Mouse (Mus musculus) brain, embryonic 18.5 days (tissue): Measurements from ENCODE around the gene Gm21094.
"Not testable (repeated sequence)": the region's sequence is repeated elsewhere in the genome, so short reads cannot be mapped to it uniquely, and the experiment has no call there.

Experiments
- DNase-seq: peaks from one replicate; pipeline ENCODE4 v3.0.0-alpha.2; 2012; ENCODE audit warnings: low read depth, low spot score

Gm21094 gene

DNA sequence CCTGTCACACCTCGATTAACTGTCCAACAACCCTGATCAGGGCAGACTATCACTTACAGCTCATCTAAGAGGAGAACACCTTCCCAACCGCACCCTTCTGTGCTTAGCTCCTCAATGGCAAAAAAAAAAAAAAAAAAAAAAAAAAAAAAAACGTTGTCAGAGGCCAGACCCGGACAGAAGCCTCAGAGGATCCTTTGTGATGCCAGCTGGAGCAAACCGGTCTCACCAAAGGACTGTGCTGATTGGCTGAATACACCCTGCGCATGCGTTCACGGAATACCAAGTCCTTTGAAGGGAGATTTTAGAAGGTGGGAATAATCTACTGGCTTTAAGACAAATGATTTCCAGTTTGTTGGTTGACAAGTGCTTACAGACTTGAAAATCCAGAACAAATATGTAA, at the start of gene Gm21094:
TSS of gene Gm21094 (minus strand) at position 101 of the 400 bp plus-strand sequence.
- DNase-seq, result not testable (repeated sequence)
